Mouse (Mus musculus): ENCODE measurements around the gene Brinp3.

The Brinp3 gene

GRCm38 (mm10) chr1:146792826-146793225 is 298.3 kb downstream of the Brinp3 start:
- DNase-seq (ENCODE audit: low read depth, low spot score): no peak

GRCm38 (mm10) chr1:146799986-146800553 is 305.5 kb downstream of the Brinp3 start:
- DNase-seq (ENCODE audit: low read depth, low spot score): no peak

- DNase-seq (ENCODE audit: low read depth, low spot score): no peak
Observed at GRCm38 (mm10) chr1:146801821-146802220, 307.3 kb downstream of the Brinp3 start.

- no peak for DNase-seq (ENCODE audit: low read depth, low spot score)
Observed at GRCm38 (mm10) chr1:146807765-146808164, 313.2 kb downstream of the Brinp3 start.

DNA sequence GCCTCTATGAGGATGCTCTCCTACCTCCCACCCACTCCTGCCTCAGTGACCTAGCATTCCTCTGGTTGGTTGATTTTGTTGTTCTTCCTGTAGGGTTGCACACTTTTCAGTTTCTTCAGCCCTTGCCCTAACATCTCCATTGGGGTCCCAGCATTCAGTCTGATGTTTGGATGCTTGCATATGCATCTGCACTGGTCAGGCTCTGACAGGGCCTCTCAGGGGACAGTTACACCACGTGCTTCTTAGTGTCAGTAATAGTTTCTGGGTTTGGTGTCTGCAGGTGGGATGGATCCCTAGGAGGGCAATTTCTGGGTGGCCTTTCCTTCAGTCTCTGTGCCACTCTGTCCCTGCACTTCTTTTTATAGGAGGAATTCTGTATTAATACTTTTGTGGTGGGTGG is 339.3 kb downstream of the Brinp3 start:
- no peak for DNase-seq (ENCODE audit: low read depth, low spot score)

- no peak for DNase-seq (ENCODE audit: low read depth, low spot score)
Observed at GRCm38 (mm10) chr1:146844087-146844486, 349.5 kb downstream of the Brinp3 start.

- no peak for DNase-seq (ENCODE audit: low read depth, low spot score)
Observed at GRCm38 (mm10) chr1:146848892-146849291, 354.3 kb downstream of the Brinp3 start.

GRCm38 (mm10) chr1:146850147-146850546 is 355.6 kb downstream of the Brinp3 start:
- DNase-seq (ENCODE audit: low read depth, low spot score): no peak

- no peak for DNase-seq (ENCODE audit: low read depth, low spot score)
Observed at GRCm38 (mm10) chr1:146898636-146899035, 404.1 kb downstream of the Brinp3 start.

GRCm38 (mm10) chr1:146901691-146902090 is 407.1 kb downstream of the Brinp3 start:
- DNase-seq (ENCODE audit: low read depth, low spot score): no peak

GRCm38 (mm10) chr1:146939463-146940389 is 445.2 kb downstream of the Brinp3 start:
- DNase-seq (ENCODE audit: low read depth, low spot score): no peak
